ENCODE assay signal across 12 mouse cellular contexts in the genomic region with DNA sequence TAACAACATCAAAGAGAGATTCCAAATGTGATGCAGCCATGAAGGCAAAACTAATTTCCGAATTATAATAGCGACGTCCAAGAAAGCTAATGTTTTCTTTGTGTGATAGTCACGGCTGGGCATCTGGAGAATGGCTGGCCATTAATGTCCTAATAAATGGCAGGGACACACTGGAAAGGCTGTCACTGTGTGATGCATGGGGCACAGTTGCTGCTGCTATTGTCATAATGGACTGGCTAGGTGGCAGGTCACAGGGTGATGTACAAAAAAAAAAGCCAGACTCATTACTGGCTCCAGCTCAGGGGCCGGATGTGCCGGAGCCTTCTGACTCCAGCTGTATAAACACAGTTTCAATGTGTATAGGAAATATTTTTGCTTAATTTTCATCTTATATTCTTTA.
DNase-seq lines count a peak whose midpoint lies in the region; ATAC-seq lines count a peak whose summit lies in the region.
"Had no signal": no experiment of that assay in that cellular context is flagged by ENCODE, and none has a peak within 500 bp of the region (broad histone marks: within the 10 kb centered on the region; RNA-seq: fewer than 3 reads in every experiment).

No protein-coding gene starts in this region.

- no peak overlapping the region for H3K27ac ChIP-seq in kidney, embryonic 14.5 days (ENCODE audit: low read depth, low read length)
- peak overlapping the region; percentile 30; the same call in 1 of the 2 replicates for H3K27ac ChIP-seq in hindbrain, embryonic 11.5 days (ENCODE audit: low read depth, low read length)
- no peak overlapping the region for H3K27ac ChIP-seq in neural tube, embryonic 12.5 days
- H3K27ac ChIP-seq: limb, embryonic 15.5 days had no signal

- peak; percentile 24 for DNase-seq in kidney, postnatal 10 days
- peak; percentile 81 for DNase-seq in embryo, embryonic 10 days (ENCODE audit: low spot score)
- peak; percentile 59 for DNase-seq in hindbrain, embryonic 11.5 days (ENCODE audit: low spot score)
- no peak for DNase-seq in cerebellum, adult 9-10 months
- no peak for DNase-seq in thymus, postnatal 25 days
- DNase-seq: adrenal gland, adult 8-10 months; lung, postnatal 14 days; spleen, adult 18-20 months had no signal

- H3K4me1 ChIP-seq in kidney, embryonic 14.5 days (ENCODE audit: control insufficient read depth, insufficient read depth, low read length): no peaks in the 10 kb centered on the region; the same call in 1 of the 2 replicates
- peaks cover 3% of the 10 kb centered on the region; the same call in 1 of the 2 replicates for H3K4me1 ChIP-seq in hindbrain, embryonic 11.5 days (replicated peaks; ENCODE audit: control insufficient read depth, insufficient read depth, low read length)
- peaks cover 8% of the 10 kb centered on the region for H3K4me1 ChIP-seq in neural tube, embryonic 12.5 days
- H3K4me1 ChIP-seq: limb, embryonic 15.5 days had no signal

- ATAC-seq in kidney, embryonic 14.5 days (ENCODE audit: low FRiP score, low TSS enrichment): no peak
- peak; percentile 90 for ATAC-seq in hindbrain, embryonic 11.5 days (ENCODE audit: low FRiP score)
- peak; percentile 56; the same call in 1 of the 2 replicates for ATAC-seq in neural tube, embryonic 12.5 days (ENCODE audit: low FRiP score, low read depth)

- H3K4me2 ChIP-seq in kidney, embryonic 14.5 days (replicated peaks; ENCODE audit: low read depth, low read length): no peak overlapping the region
- H3K4me2 ChIP-seq in hindbrain, embryonic 11.5 days (replicated peaks; ENCODE audit: low read depth, low read length): no peak overlapping the region
- H3K4me2 ChIP-seq in neural tube, embryonic 12.5 days (replicated peaks): peak overlapping the region; percentile 30; the same call in 1 of the 2 replicates
- H3K4me2 ChIP-seq: limb, embryonic 15.5 days had no signal

- no peak overlapping the region for H3K4me3 ChIP-seq in kidney, embryonic 14.5 days (ENCODE audit: low read length)
- H3K4me3 ChIP-seq in hindbrain, embryonic 11.5 days (ENCODE audit: low read depth, low read length): no peak overlapping the region
- no peak overlapping the region for H3K4me3 ChIP-seq in neural tube, embryonic 12.5 days
- H3K4me3 ChIP-seq: erythroblast, embryonic 14.5 days; limb, embryonic 15.5 days had no signal

- H3K9ac ChIP-seq in kidney, embryonic 14.5 days (ENCODE audit: low read depth, low read length): no peak overlapping the region
- no peak overlapping the region for H3K9ac ChIP-seq in hindbrain, embryonic 11.5 days (ENCODE audit: low read depth, low read length)
- no peak overlapping the region for H3K9ac ChIP-seq in neural tube, embryonic 12.5 days
- H3K9ac ChIP-seq: limb, embryonic 15.5 days had no signal

- no peaks in the 10 kb centered on the region for H3K27me3 ChIP-seq in kidney, embryonic 14.5 days (ENCODE audit: control insufficient read depth, insufficient read depth, low read length)
- H3K27me3 ChIP-seq in hindbrain, embryonic 11.5 days (ENCODE audit: control insufficient read depth, insufficient read depth, low read length): no peaks in the 10 kb centered on the region
- H3K27me3 ChIP-seq in neural tube, embryonic 12.5 days (replicated peaks): 0 out of 2 replicates have a peak, but pooled peaks cover 3% of the 10 kb centered on the region
- H3K27me3 ChIP-seq: limb, embryonic 15.5 days had no signal

- H3K9me3 ChIP-seq in kidney, embryonic 14.5 days (ENCODE audit: control insufficient read depth, low read length): no peaks in the 10 kb centered on the region
- no peaks in the 10 kb centered on the region for H3K9me3 ChIP-seq in hindbrain, embryonic 11.5 days (ENCODE audit: control insufficient read depth, low read length)
- no peaks in the 10 kb centered on the region for H3K9me3 ChIP-seq in neural tube, embryonic 12.5 days
- H3K9me3 ChIP-seq: limb, embryonic 15.5 days had no signal

- 23% methylated on average over 6 of the region's 6 CpGs for WGBS in kidney, embryonic 14.5 days
- WGBS in hindbrain, embryonic 11.5 days: 14% methylated on average over 6 of the region's 6 CpGs
- 13% methylated on average over 6 of the region's 6 CpGs for WGBS in neural tube, embryonic 12.5 days

- H3K36me3 ChIP-seq in kidney, embryonic 14.5 days (ENCODE audit: control insufficient read depth, insufficient read depth, low read length): no peaks in the 10 kb centered on the region
- no peaks in the 10 kb centered on the region for H3K36me3 ChIP-seq in hindbrain, embryonic 11.5 days (ENCODE audit: control insufficient read depth, insufficient read depth, low read length)
- no peaks in the 10 kb centered on the region for H3K36me3 ChIP-seq in neural tube, embryonic 12.5 days
- H3K36me3 ChIP-seq: limb, embryonic 15.5 days had no signal

Comparison
In these comparisons a context has a peak if more than half of its experiments do, and no peak if none do; other contexts are left out.
1. DNase-seq: peak in kidney, postnatal 10 days (single experiment), embryo, embryonic 10 days (single experiment) and hindbrain, embryonic 11.5 days (single experiment); none in cerebellum, adult 9-10 months (single experiment) and thymus, postnatal 25 days (single experiment).